Mouse (Mus musculus) intestine, embryonic 16.5 days (tissue): ENCODE measurements around the gene a. TPM values are rescaled to one million over a fixed set of nuclear protein-coding genes. Genes with fewer than 3 reads are reported as not detected.

Experiments used
- ATAC-seq: fragments of 200-750 bp; cut with Nextera tagmentation; 2 replicates; pipeline ENCODE4 v1.8.0; 2017; ENCODE audit warnings: moderate TSS enrichment, moderate library complexity
- H3K27ac ChIP-seq: fragments of 300-500 bp; sonication (generic); 2 replicates; pipeline ENCODE4 v1.5.1; 2014; ENCODE audit warnings: mild to moderate bottlenecking, low read length
- H3K27me3 ChIP-seq: fragments of 300-500 bp; sonication (generic); replicated peaks from 2 replicates; pipeline ENCODE4 v1.6.1; 2014; ENCODE audit warnings: low read length, control low read depth, mixed read lengths; ENCODE audit not compliant: control insufficient read depth, insufficient read depth
- H3K36me3 ChIP-seq: fragments of 300-500 bp; sonication (generic); 2 replicates; pipeline ENCODE4 v1.6.1; 2014; ENCODE audit warnings: low read length, control low read depth; ENCODE audit not compliant: control insufficient read depth, insufficient read depth
- H3K4me1 ChIP-seq: fragments of 300-500 bp; sonication (generic); 2 replicates; pipeline ENCODE4 v1.6.1; 2014; ENCODE audit warnings: low read length, control low read depth, mixed read lengths; ENCODE audit not compliant: control insufficient read depth, insufficient read depth
- H3K4me2 ChIP-seq: fragments of 300-500 bp; sonication (generic); 2 replicates; pipeline ENCODE4 v1.6.1; 2014; ENCODE audit warnings: low read depth, low read length, control low read depth
- H3K4me3 ChIP-seq: fragments of 300-500 bp; sonication (generic); 2 replicates; pipeline ENCODE4 v1.5.1; 2014; ENCODE audit warnings: mild to moderate bottlenecking, low read length
- H3K9ac ChIP-seq: fragments of 300-500 bp; sonication (generic); 2 replicates; pipeline ENCODE4 v1.6.1; 2014; ENCODE audit warnings: low read depth, low read length
- H3K9me3 ChIP-seq: fragments of 300-500 bp; sonication (generic); 2 replicates; pipeline ENCODE4 v1.6.1; 2016; ENCODE audit warnings: low read length, control low read depth; ENCODE audit not compliant: control insufficient read depth
- WGBS: fragments of 180-500 bp; shearing (Covaris S2); extraction: QIAGEN DNeasy Blood & Tissue Kit; methylation state at CpG from one replicate; pipeline ENCODE4 v1.1.7; 2014; 5-methylcytosine and 5-hydroxymethylcytosine counted together
- polyA plus RNA-seq: library from polyadenylated mRNA; unstranded; fragments of >200 nt; fragmentation: Nextera tagmentation; extraction: Ambion mirVana; gene quantifications from 2 replicates; pipeline ENCODE4 v1.2.1, GENCODE M21; 2015

Gene a
- polyA plus RNA-seq, 1 experiment from 2014 or later, result not detected

- no peak for ATAC-seq
- Histone ChIP-seq H3K9ac (no peak overlapping the region), H3K4me1 (peaks cover 14% of the 10 kb centered on the region; the same call in 1 of the 2 replicates), H3K27me3 (no peaks in the 10 kb centered on the region), H3K4me2 (no peak overlapping the region), H3K4me3 (no peak overlapping the region), H3K36me3 (no peaks in the 10 kb centered on the region; the same call in 1 of the 2 replicates), H3K9me3 (no peaks in the 10 kb centered on the region), H3K27ac (no peak overlapping the region)
- 73% methylated on average over 1 of the region's 1 CpGs for WGBS
Observed at GRCm38 (mm10) chr2:155057361-155057760, 266.2 kb downstream of the a start.

GRCm38 (mm10) chr2:155071027-155071426 lies 279.8 kb downstream of the a start:
- Histone ChIP-seq H3K4me3 (no peak overlapping the region), H3K4me2 (no peak overlapping the region), H3K27me3 (no peaks in the 10 kb centered on the region), H3K4me1 (peaks cover 24% of the 10 kb centered on the region), H3K27ac (no peak overlapping the region), H3K9me3 (no peaks in the 10 kb centered on the region), H3K36me3 (peaks cover 5% of the 10 kb centered on the region; the same call in 1 of the 2 replicates), H3K9ac (no peak overlapping the region)
- 81% methylated on average over 9 of the region's 9 CpGs for WGBS
- ATAC-seq, result no peak

GRCm38 (mm10) chr2:155072353-155073145 lies 281.3 kb downstream of the a start:
- peaks cover 24% of the 10 kb centered on the region for H3K4me1 ChIP-seq
- H3K36me3 ChIP-seq, result peaks cover 4% of the 10 kb centered on the region; the same call in 1 of the 2 replicates
- ATAC-seq, result no peak
- H3K9ac ChIP-seq, result peak overlapping the region; percentile 20; the same call in 1 of the 2 replicates
- peak overlapping the region; percentile 78 for H3K4me3 ChIP-seq
- H3K4me2 ChIP-seq, result peak overlapping the region; percentile 73
- 85% methylated on average over 8 of the region's 8 CpGs for WGBS
- no peak overlapping the region for H3K27ac ChIP-seq
- no peaks in the 10 kb centered on the region for H3K27me3 ChIP-seq
- H3K9me3 ChIP-seq, result no peaks in the 10 kb centered on the region

GRCm38 (mm10) chr2:155073347-155073746 lies 282.1 kb downstream of the a start:
- Histone ChIP-seq H3K9me3 (no peaks in the 10 kb centered on the region), H3K4me3 (peak overlapping the region; percentile 78), H3K4me2 (peak overlapping the region; percentile 73), H3K36me3 (peaks cover 1% of the 10 kb centered on the region; the same call in 1 of the 2 replicates), H3K27ac (peak overlapping the region; percentile 83; the same call in 1 of the 2 replicates), H3K4me1 (peaks cover 24% of the 10 kb centered on the region), H3K9ac (peak overlapping the region; percentile 90), H3K27me3 (no peaks in the 10 kb centered on the region)
- ATAC-seq, result no peak
- WGBS, result 5% methylated on average over 3 of the region's 3 CpGs

GRCm38 (mm10) chr2:155073978-155074765 lies 283.0 kb downstream of the a start, which contains the start of gene Ahcy:
Gene Ahcy (minus strand): TSS chr2:155074497.
- H3K4me2 ChIP-seq, result peak within 1 kb of the TSS; percentile 73
- no peaks in the 10 kb centered on the region for H3K36me3 ChIP-seq
- ATAC-seq, result peak; percentile 97
- peaks cover 24% of the 10 kb centered on the region for H3K4me1 ChIP-seq
- under 1% methylated on average over 56 of the region's 56 CpGs for WGBS
- H3K27me3 ChIP-seq, result no peaks in the 10 kb centered on the region
- H3K27ac ChIP-seq, result peak within 1 kb of the TSS; percentile 83
- peak within 1 kb of the TSS; percentile 78 for H3K4me3 ChIP-seq
- H3K9ac ChIP-seq, result peak within 1 kb of the TSS; percentile 90
- H3K9me3 ChIP-seq, result no peaks in the 10 kb centered on the region

GRCm38 (mm10) chr2:155074766-155075330 lies 283.6 kb downstream of the a start:
- Histone ChIP-seq H3K4me1 (peaks cover 22% of the 10 kb centered on the region), H3K9ac (peak overlapping the region; percentile 90), H3K27ac (peak overlapping the region; percentile 83), H3K27me3 (no peaks in the 10 kb centered on the region), H3K4me2 (peak overlapping the region; percentile 73), H3K9me3 (no peaks in the 10 kb centered on the region), H3K36me3 (no peaks in the 10 kb centered on the region), H3K4me3 (peak overlapping the region; percentile 78)
- 15% methylated on average over 12 of the region's 12 CpGs for WGBS
- ATAC-seq, result peak; percentile 30; the same call in 1 of the 2 replicates

- no peak overlapping the region for H3K4me2 ChIP-seq
Observed at GRCm38 (mm10) chr2:155075649-155076048, 284.4 kb downstream of the a start.

GRCm38 (mm10) chr2:155079500-155080178 lies 288.4 kb downstream of the a start:
- Histone ChIP-seq H3K27me3 (no peaks in the 10 kb centered on the region), H3K9ac (no peak overlapping the region), H3K4me3 (no peak overlapping the region), H3K27ac (no peak overlapping the region), H3K9me3 (no peaks in the 10 kb centered on the region), H3K4me1 (peaks cover 8% of the 10 kb centered on the region; the same call in 1 of the 2 replicates), H3K4me2 (no peak overlapping the region), H3K36me3 (no peaks in the 10 kb centered on the region)
- 37% methylated on average over 7 of the region's 7 CpGs for WGBS
- no peak for ATAC-seq

More at GRCm38 (mm10) chr2:155075649-155076048, 284.4 kb downstream of the a start:
- no peak for ATAC-seq
- Histone ChIP-seq H3K27me3 (no peaks in the 10 kb centered on the region), H3K27ac (no peak overlapping the region), H3K4me1 (peaks cover 22% of the 10 kb centered on the region), H3K36me3 (no peaks in the 10 kb centered on the region), H3K9me3 (no peaks in the 10 kb centered on the region), H3K4me3 (no peak overlapping the region), H3K9ac (no peak overlapping the region)
- 81% methylated on average over 6 of the region's 6 CpGs for WGBS
